Mouse (Mus musculus) urinary bladder, postnatal 36 days (tissue): Measurements from ENCODE around the gene Stmn1.
A peak's percentile ranks its signal among the peaks of the same experiment; 100 is the strongest.

Source experiments
- DNase-seq, 2 experiments: peaks; one replicate each; pipeline ENCODE4 v3.0.0; 2022; ENCODE audit warnings: low spot score in 2 of 2, mixed read lengths in 1 of 2

The Stmn1 gene

GRCm38 (mm10) chr4:134458856-134459255, 9.3 kb upstream of the Stmn1 start:
- DNase-seq, result no peak

GRCm38 (mm10) chr4:134460277-134460676, 7.8 kb upstream of the Stmn1 start:
- DNase-seq, result no peak

- no peak for DNase-seq
Measured at GRCm38 (mm10) chr4:134461252-134461651, 6.9 kb upstream of the Stmn1 start.

GRCm38 (mm10) chr4:134465789-134466188, 2.3 kb upstream of the Stmn1 start:
- DNase-seq, result no peak

- no peak for DNase-seq
Measured at GRCm38 (mm10) chr4:134466381-134467262, 1.5 kb upstream of the Stmn1 start.

- DNase-seq, result peak in 1 of 2 experiments; percentile 44
Measured at GRCm38 (mm10) chr4:134467435-134468214, 495 bp upstream of the Stmn1 start.

GRCm38 (mm10) chr4:134468578-134469266, 602 bp downstream of the Stmn1 start:
- DNase-seq, result peak; percentile 92 to 93

GRCm38 (mm10) chr4:134469341-134469796, 1.2 kb downstream of the Stmn1 start:
- DNase-seq, result no peak

- no peak for DNase-seq
Measured at GRCm38 (mm10) chr4:134469985-134470384, 1.9 kb downstream of the Stmn1 start.

GRCm38 (mm10) chr4:134471469-134471868, 3.3 kb downstream of the Stmn1 start:
- DNase-seq, result no peak

- no peak for DNase-seq
Measured at GRCm38 (mm10) chr4:134473764-134474163, 5.6 kb downstream of the Stmn1 start.

GRCm38 (mm10) chr4:134474240-134474639, 6.1 kb downstream of the Stmn1 start:
- DNase-seq, result no peak

GRCm38 (mm10) chr4:134476899-134477298, 8.8 kb downstream of the Stmn1 start:
- no peak for DNase-seq

GRCm38 (mm10) chr4:134478031-134478430, 9.9 kb downstream of the Stmn1 start:
- DNase-seq, result peak; percentile 87 to 92

GRCm38 (mm10) chr4:134479839-134480238, 11.7 kb downstream of the Stmn1 start:
- DNase-seq, result no peak

- DNase-seq, result peak; percentile 57 to 78
Measured at GRCm38 (mm10) chr4:134480864-134481263, 12.7 kb downstream of the Stmn1 start.

- DNase-seq, result no peak
Measured at GRCm38 (mm10) chr4:134481270-134481669, 13.2 kb downstream of the Stmn1 start.

- no peak for DNase-seq
Measured at GRCm38 (mm10) chr4:134482442-134482841, 14.3 kb downstream of the Stmn1 start.

- DNase-seq, result no peak
Measured at GRCm38 (mm10) chr4:134483078-134483688, 15.1 kb downstream of the Stmn1 start.

- no peak for DNase-seq
Measured at GRCm38 (mm10) chr4:134483696-134484095, 15.6 kb downstream of the Stmn1 start.

GRCm38 (mm10) chr4:134484231-134484630, 16.1 kb downstream of the Stmn1 start:
- no peak for DNase-seq
